Mouse (Mus musculus): Measurements from ENCODE around the gene Actl9. TPM values are rescaled to one million over a fixed set of nuclear protein-coding genes. Genes with fewer than 3 reads are reported as not detected.
A peak's percentile ranks its signal among the peaks of the same experiment; 100 is the strongest.

Gene Actl9
- total RNA-seq (2012; rRNA removed) (not detected in 2 replicates), polyA plus RNA-seq (2012; ENCODE audit: insufficient read depth in 1 of 2, insufficient read length in 2 of 2, low read depth in 1 of 2, low replicate concordance in 2 of 2, missing spikeins in 1 of 2) (not detected)

GRCm38 (mm10) chr17:33432019-33432946, at the start of gene Actl9:
Gene Actl9, plus strand, starts transcription at chr17:33432896.
- Histone ChIP-seq H3K79me2 (ENCODE audit: control insufficient read depth, insufficient read depth, low read length, poor library complexity) (no peaks in the 10 kb centered on the region), H3K4me3 (ENCODE audit: control insufficient read depth in 1 of 2, insufficient read depth in 1 of 2, low read depth in 2 of 2, low read length in 2 of 2) (no peak within 1 kb of the TSS), H3K27ac (ENCODE audit: control insufficient read depth, low read depth, low read length) (no peak within 1 kb of the TSS), H3K4me1 (ENCODE audit: control insufficient read depth in 1 of 2, insufficient read depth in 2 of 2, low read length in 2 of 2) (peaks cover 0 to 5% of the 10 kb centered on the region in 2 experiments; a peak in 2 of 4 replicates), H3K36me3 (ENCODE audit: control insufficient read depth in 1 of 2, insufficient read depth in 2 of 2, low read length in 2 of 2) (peaks cover 0 to 7% of the 10 kb centered on the region in 2 experiments; a peak in 2 of 4 replicates), H3K9ac (ENCODE audit: control insufficient read depth, low read depth, low read length, poor library complexity, severe bottlenecking) (no peak within 1 kb of the TSS), H3K9me3 (replicated peaks; ENCODE audit: insufficient read depth, low read length) (no peaks in the 10 kb centered on the region), H3K27me3 (ENCODE audit: control insufficient read depth in 1 of 2, insufficient read depth in 2 of 2, low read length in 2 of 2) (peaks cover 0 to 2% of the 10 kb centered on the region in 2 experiments; a peak in 2 of 4 replicates)
- TF ChIP-seq ZNF384 (IDR thresholded peaks at IDR 0.05; ENCODE audit: low read depth, low read length) (no peak), GATA1 (IDR thresholded peaks at IDR 0.05; ENCODE audit: low read depth, low read length) (0 out of 2 replicates have a peak, but pooled peaks have one; percentile 4)
- DNase-seq (ENCODE audit: low read depth, low spot score) = peak; percentile 39

GRCm38 (mm10) chr17:33385705-33386104, 47.0 kb upstream of the Actl9 start:
- TF ChIP-seq EP300 (IDR thresholded peaks at IDR 0.05; ENCODE audit: low read depth in 1 of 2, low read length in 2 of 2) = no peak
- no peak for TF ChIP-seq KAT2A (conservative IDR thresholded peaks at IDR 0.05; ENCODE audit: low read depth, low read length)
- TF ChIP-seq E2F4 (IDR thresholded peaks at IDR 0.05; ENCODE audit: borderline replicate concordance, low read depth, low read length) = no peak
- no peak for TF ChIP-seq ZKSCAN1 (IDR thresholded peaks at IDR 0.05; ENCODE audit: low read depth, low read length)
- TF ChIP-seq USF2 (IDR thresholded peaks at IDR 0.05; ENCODE audit: borderline replicate concordance in 1 of 2, insufficient read depth in 1 of 2, low read depth in 1 of 2, low read length in 2 of 2) = no peak
- no peak for TF ChIP-seq HCFC1 (IDR thresholded peaks at IDR 0.05; ENCODE audit: low read depth, low read length)
- no peak for TF ChIP-seq MXI1 (IDR thresholded peaks at IDR 0.05; ENCODE audit: low read depth, low read length)
- no peak for TF ChIP-seq TCF12 (IDR thresholded peaks at IDR 0.05; ENCODE audit: low read depth, low read length)
- TF ChIP-seq JUND (IDR thresholded peaks at IDR 0.05; ENCODE audit: low read depth, low read length) = no peak
- no peak for TF ChIP-seq ZMIZ1 (IDR thresholded peaks at IDR 0.05; ENCODE audit: low read depth, low read length)
- no peak for TF ChIP-seq RAD21 (IDR thresholded peaks at IDR 0.05; ENCODE audit: low read depth, low read length)
- no peak for TF ChIP-seq CHD1 (IDR thresholded peaks at IDR 0.05; ENCODE audit: low read depth, low read length)
- TF ChIP-seq UBTF (IDR thresholded peaks at IDR 0.05; ENCODE audit: borderline replicate concordance, insufficient read depth, low read depth, low read length) = no peak
- no peak for TF ChIP-seq ETS1 (IDR thresholded peaks at IDR 0.05; ENCODE audit: low read depth, low read length)
- TF ChIP-seq ZC3H11A (IDR thresholded peaks at IDR 0.05; ENCODE audit: low read depth, low read length) = no peak
- no peak for TF ChIP-seq POLR2A (IDR thresholded peaks at IDR 0.05; ENCODE audit: control insufficient read depth in 1 of 2, insufficient read depth in 1 of 2, low read depth in 1 of 2, low read length in 2 of 2, poor library complexity in 1 of 2)
- no peak for TF ChIP-seq NRF1 (IDR thresholded peaks at IDR 0.05; ENCODE audit: insufficient read depth, low read depth, low read length, poor library complexity, severe bottlenecking)
- no peak for TF ChIP-seq NELFE (IDR thresholded peaks at IDR 0.05; ENCODE audit: low read depth, low read length)
- no peak for TF ChIP-seq ELF1 (IDR thresholded peaks at IDR 0.05; ENCODE audit: low read depth, low read length)
- no peak for TF ChIP-seq CHD2 (IDR thresholded peaks at IDR 0.05; ENCODE audit: low read length)
- no peak overlapping the region for H3K9ac ChIP-seq (ENCODE audit: control insufficient read depth, low read depth, low read length, poor library complexity, severe bottlenecking)
- H3K4me3 ChIP-seq (ENCODE audit: control insufficient read depth in 1 of 2, insufficient read depth in 1 of 2, low read depth in 2 of 2, low read length in 2 of 2) = no peak overlapping the region
- H3K9me3 ChIP-seq (replicated peaks; ENCODE audit: insufficient read depth, low read length) = no peaks in the 10 kb centered on the region
- H3K36me3 ChIP-seq (ENCODE audit: control insufficient read depth in 1 of 2, insufficient read depth in 2 of 2, low read length in 2 of 2) = peaks cover 0 to 17% of the 10 kb centered on the region in 2 experiments; a peak in 2 of 4 replicates
- no peaks in the 10 kb centered on the region for H3K27me3 ChIP-seq (ENCODE audit: control insufficient read depth in 1 of 2, insufficient read depth in 2 of 2, low read length in 2 of 2)
- H3K4me1 ChIP-seq (ENCODE audit: control insufficient read depth in 1 of 2, insufficient read depth in 2 of 2, low read length in 2 of 2) = no peaks in the 10 kb centered on the region
- peaks cover 2% of the 10 kb centered on the region; the same call in 1 of the 2 replicates for H3K79me2 ChIP-seq (ENCODE audit: control insufficient read depth, insufficient read depth, low read length, poor library complexity)
- DNase-seq (ENCODE audit: low read depth, low spot score) = no peak
- no peak overlapping the region for H3K27ac ChIP-seq (ENCODE audit: control insufficient read depth, low read depth, low read length)
